Mouse (Mus musculus): Measurements from ENCODE around the gene Clec4a1. TPM values are rescaled to one million over a fixed set of nuclear protein-coding genes. Genes with fewer than 3 reads are reported as not detected.

Clec4a1 gene
- polyA plus RNA-seq, 1 experiment: 2.8 TPM

Other genes starting within 250 kb of the Clec4a1 start
- 0.10 TPM in 1 of 2 replicates, not detected in the other for gene Nanog, start 214.4 kb upstream of the Clec4a1 start, polyA plus RNA-seq (2012; rRNA removed)
- 2.1 and 2.8 TPM in 2 replicates for gene Slc2a3, start 120.2 kb upstream of the Clec4a1 start, polyA plus RNA-seq (2012; rRNA removed)
- 7.4 and 7.6 TPM in 2 replicates for gene Foxj2, start 101.9 kb upstream of the Clec4a1 start, polyA plus RNA-seq (2012; rRNA removed)
- gene C3ar1, start 65.7 kb upstream of the Clec4a1 start, polyA plus RNA-seq (2012; rRNA removed): 2.0 and 4.0 TPM in 2 replicates
- 18.8 and 24.5 TPM in 2 replicates for gene Necap1, start 47.4 kb upstream of the Clec4a1 start, polyA plus RNA-seq (2012; rRNA removed)
- gene Clec4a3, start 30.7 kb downstream of the Clec4a1 start, polyA plus RNA-seq (2012; rRNA removed): 0.88 and 1.2 TPM in 2 replicates
- 0.15 TPM in 1 of 2 replicates, not detected in the other for gene Clec4a4, start 68.5 kb downstream of the Clec4a1 start, polyA plus RNA-seq (2012; rRNA removed)
- gene Clec4b1, start 128.1 kb downstream of the Clec4a1 start, polyA plus RNA-seq (2012; rRNA removed): 0.55 and 0.80 TPM in 2 replicates
- 5.4 and 5.5 TPM in 2 replicates for gene Clec4a2, start 184.6 kb downstream of the Clec4a1 start, polyA plus RNA-seq (2012; rRNA removed)